Mouse (Mus musculus) adrenal gland (tissue): ENCODE data around the gene Gm21852.
"Not testable (repeated sequence)": the region's sequence is repeated elsewhere in the genome, so short reads cannot be mapped to it uniquely, and the experiment has no call there.

Experiments used
- intact Hi-C: fragments of 180-260 bp; cut with DNase I; formaldehyde crosslinking; loops from one replicate; pipeline ENCODE4 v1.15.1; 2025
- long read RNA-seq, 2 experiments: library from polyadenylated mRNA; unstranded; transcript quantifications; one replicate each; pipeline ENCODE4 v2.0.0; 2020; ENCODE audit warnings: borderline replicate concordance in 1 of 2; ENCODE audit not compliant: insufficient replicate concordance in 1 of 2
- microRNA-seq, 2 experiments: library from miRNA; unstranded; fragments of <30 nt; microRNA quantifications; one replicate each; pipeline ENCODE4; 2019

The Gm21852 gene
- long read RNA-seq, experiment 1: 0 reads
- long read RNA-seq, experiment 2: 0 reads

- intact Hi-C loops: not testable (repeated sequence)
Observed at GRCm38 (mm10) chrY:40651896-40652295, at the start of gene Gm21852. Gene Gm21852, minus strand, starts transcription at chrY:40651996.

Small RNA genes lying within 50 kb of the gene (microRNA-seq; reads per million reads assigned to microRNA genes)
- 0 reads per million in 2 experiments for gene Gm27466
- 0 reads per million in 2 experiments for gene Gm28018
